Mouse (Mus musculus): ENCODE results near the gene Ybx1.
A peak's percentile ranks its signal among the peaks of the same experiment; 100 is the strongest.
"Not testable (repeated sequence)": the region's sequence is repeated elsewhere in the genome, so short reads cannot be mapped to it uniquely, and the experiment has no call there.

Gene Ybx1

GRCm38 (mm10) chr4:119294415-119295133 is at the start of gene Ybx1:
TSS of gene Ybx1 (minus strand) at chr4:119294604.
- peak; percentile 98 for DNase-seq (ENCODE audit: low read depth, low spot score)

GRCm38 (mm10) chr4:119338861-119339361 is 44.5 kb upstream of the Ybx1 start:
- DNase-seq (ENCODE audit: low read depth, low spot score), result peak; percentile 70

- no peak for DNase-seq (ENCODE audit: low read depth, low spot score)
Measured at GRCm38 (mm10) chr4:119338422-119338821, 44.0 kb upstream of the Ybx1 start.

- no peak for DNase-seq (ENCODE audit: low read depth, low spot score)
Measured at GRCm38 (mm10) chr4:119333487-119333886, 39.1 kb upstream of the Ybx1 start.

GRCm38 (mm10) chr4:119320896-119321550 is 26.6 kb upstream of the Ybx1 start:
- DNase-seq (ENCODE audit: low read depth, low spot score), result no peak

GRCm38 (mm10) chr4:119320131-119320830 is 25.9 kb upstream of the Ybx1 start, which contains the start of gene Ppih:
TSS of gene Ppih (minus strand) at chr4:119320546.
- peak; percentile 93 for DNase-seq (ENCODE audit: low read depth, low spot score)

GRCm38 (mm10) chr4:119313756-119314155 is 19.4 kb upstream of the Ybx1 start:
- no peak for DNase-seq (ENCODE audit: low read depth, low spot score)

- DNase-seq (ENCODE audit: low read depth, low spot score), result no peak
Measured at GRCm38 (mm10) chr4:119305418-119305817, 11.0 kb upstream of the Ybx1 start.

- no peak for DNase-seq (ENCODE audit: low read depth, low spot score)
Measured at GRCm38 (mm10) chr4:119303291-119303690, 8.9 kb upstream of the Ybx1 start.

GRCm38 (mm10) chr4:119301777-119302176 is 7.4 kb upstream of the Ybx1 start:
- DNase-seq (ENCODE audit: low read depth, low spot score), result no peak

- DNase-seq (ENCODE audit: low read depth, low spot score), result no peak
Measured at GRCm38 (mm10) chr4:119300761-119301160, 6.4 kb upstream of the Ybx1 start.

- no peak for DNase-seq (ENCODE audit: low read depth, low spot score)
Measured at GRCm38 (mm10) chr4:119297361-119297760, 3.0 kb upstream of the Ybx1 start.

- no peak for DNase-seq (ENCODE audit: low read depth, low spot score)
Measured at GRCm38 (mm10) chr4:119295134-119295453, 690 bp upstream of the Ybx1 start.

GRCm38 (mm10) chr4:119293574-119294258 is 688 bp downstream of the Ybx1 start:
- DNase-seq (ENCODE audit: low read depth, low spot score), result no peak

- no peak for DNase-seq (ENCODE audit: low read depth, low spot score)
Measured at GRCm38 (mm10) chr4:119292771-119293573, 1.4 kb downstream of the Ybx1 start.

GRCm38 (mm10) chr4:119291921-119292320 is 2.5 kb downstream of the Ybx1 start:
- no peak for DNase-seq (ENCODE audit: low read depth, low spot score)

GRCm38 (mm10) chr4:119285336-119285735 is 9.1 kb downstream of the Ybx1 start:
- no peak for DNase-seq (ENCODE audit: low read depth, low spot score)

- no peak for DNase-seq (ENCODE audit: low read depth, low spot score)
Measured at GRCm38 (mm10) chr4:119284861-119285260, 9.5 kb downstream of the Ybx1 start.

- DNase-seq (ENCODE audit: low read depth, low spot score), result not testable (repeated sequence)
Measured at GRCm38 (mm10) chr4:119278784-119279183, 15.6 kb downstream of the Ybx1 start.

GRCm38 (mm10) chr4:119275726-119276125 is 18.7 kb downstream of the Ybx1 start:
- DNase-seq (ENCODE audit: low read depth, low spot score), result no peak

GRCm38 (mm10) chr4:119275226-119275625 is 19.2 kb downstream of the Ybx1 start:
- DNase-seq (ENCODE audit: low read depth, low spot score), result no peak
